Mouse (Mus musculus) heart, adult 2 months (tissue): ENCODE measurements around the gene Vezt.

Experiments used
- CTCF ChIP-seq: fragments of 200-600 bp; IDR thresholded peaks from 2 replicates; pipeline ENCODE4 v1.8.1; 2022; ENCODE audit warnings: antibody characterized with exemption, mild to moderate bottlenecking, moderate library complexity
- EP300 ChIP-seq: fragments of 200-500 bp; IDR thresholded peaks from 2 replicates; pipeline ENCODE4 v1.6.1; 2011; ENCODE audit warnings: low read depth, low read length, control low read depth; ENCODE audit not compliant: insufficient read depth
- POLR2A ChIP-seq: fragments of 200-500 bp; IDR thresholded peaks from 2 replicates; pipeline ENCODE4 v1.6.1; 2011; ENCODE audit warnings: mild to moderate bottlenecking, low read depth, low read length, control low read depth; ENCODE audit not compliant: insufficient read depth

- no peak for TF ChIP-seq EP300
- no peak for TF ChIP-seq POLR2A
- TF ChIP-seq CTCF: no peak
Measured at GRCm38 (mm10) chr10:93985357-93985756, 50.3 kb downstream of the Vezt start.
